Mouse (Mus musculus) limb, embryonic 12.5 days (tissue): Measurements from ENCODE around the gene Pdk2. TPM values are rescaled to one million over a fixed set of nuclear protein-coding genes. Genes with fewer than 3 reads are reported as not detected.

Source experiments
- ATAC-seq: fragments of 200-750 bp; cut with Nextera tagmentation; 2 replicates; pipeline ENCODE4 v1.8.0; 2017; ENCODE audit warnings: low read depth, moderate TSS enrichment; ENCODE audit not compliant: insufficient number of reproducible peaks, insufficient read depth, low FRiP score, low TSS enrichment
- H3K27ac ChIP-seq: fragments of 300-500 bp; sonication (generic); 2 replicates; pipeline ENCODE4 v1.5.1; 2016; ENCODE audit warnings: mild to moderate bottlenecking, moderate library complexity
- H3K27me3 ChIP-seq: fragments of 300-500 bp; sonication (generic); 2 replicates; pipeline ENCODE4 v1.6.1; 2016; ENCODE audit warnings: mild to moderate bottlenecking, moderate library complexity
- H3K36me3 ChIP-seq: fragments of 300-500 bp; sonication (generic); 2 replicates; pipeline ENCODE4 v1.6.1; 2016; ENCODE audit warnings: mild to moderate bottlenecking, moderate library complexity
- H3K4me1 ChIP-seq: fragments of 300-500 bp; sonication (generic); replicated peaks from 2 replicates; pipeline ENCODE4 v1.6.1; 2016
- H3K4me2 ChIP-seq: fragments of 300-500 bp; sonication (generic); 2 replicates; pipeline ENCODE4 v1.6.1; 2016; ENCODE audit warnings: mild to moderate bottlenecking, moderate library complexity
- H3K4me3 ChIP-seq: fragments of 300-500 bp; sonication (generic); replicated peaks from 2 replicates; pipeline ENCODE4 v1.5.1; 2016; ENCODE audit warnings: mild to moderate bottlenecking
- H3K9ac ChIP-seq: fragments of 300-500 bp; sonication (generic); replicated peaks from 2 replicates; pipeline ENCODE4 v1.6.1; 2016; ENCODE audit warnings: mild to moderate bottlenecking, moderate library complexity
- H3K9me3 ChIP-seq: fragments of 300-500 bp; sonication (generic); 2 replicates; pipeline ENCODE4 v1.6.1; 2016; ENCODE audit warnings: mild to moderate bottlenecking, moderate library complexity
- WGBS: fragments of 180-500 bp; shearing (Covaris S2); methylation state at CpG from one replicate; pipeline ENCODE4 v1.1.7; 2016; 5-methylcytosine and 5-hydroxymethylcytosine counted together
- polyA plus RNA-seq: library from polyadenylated mRNA; unstranded; fragments of >200 nt; fragmentation: Nextera tagmentation; extraction: Ambion mirVana; gene quantifications from 2 replicates; pipeline ENCODE4 v1.2.1, GENCODE M21; 2016

Pdk2 gene
- polyA plus RNA-seq, 1 experiment from 2014 or later = 21.9 TPM

DNA sequence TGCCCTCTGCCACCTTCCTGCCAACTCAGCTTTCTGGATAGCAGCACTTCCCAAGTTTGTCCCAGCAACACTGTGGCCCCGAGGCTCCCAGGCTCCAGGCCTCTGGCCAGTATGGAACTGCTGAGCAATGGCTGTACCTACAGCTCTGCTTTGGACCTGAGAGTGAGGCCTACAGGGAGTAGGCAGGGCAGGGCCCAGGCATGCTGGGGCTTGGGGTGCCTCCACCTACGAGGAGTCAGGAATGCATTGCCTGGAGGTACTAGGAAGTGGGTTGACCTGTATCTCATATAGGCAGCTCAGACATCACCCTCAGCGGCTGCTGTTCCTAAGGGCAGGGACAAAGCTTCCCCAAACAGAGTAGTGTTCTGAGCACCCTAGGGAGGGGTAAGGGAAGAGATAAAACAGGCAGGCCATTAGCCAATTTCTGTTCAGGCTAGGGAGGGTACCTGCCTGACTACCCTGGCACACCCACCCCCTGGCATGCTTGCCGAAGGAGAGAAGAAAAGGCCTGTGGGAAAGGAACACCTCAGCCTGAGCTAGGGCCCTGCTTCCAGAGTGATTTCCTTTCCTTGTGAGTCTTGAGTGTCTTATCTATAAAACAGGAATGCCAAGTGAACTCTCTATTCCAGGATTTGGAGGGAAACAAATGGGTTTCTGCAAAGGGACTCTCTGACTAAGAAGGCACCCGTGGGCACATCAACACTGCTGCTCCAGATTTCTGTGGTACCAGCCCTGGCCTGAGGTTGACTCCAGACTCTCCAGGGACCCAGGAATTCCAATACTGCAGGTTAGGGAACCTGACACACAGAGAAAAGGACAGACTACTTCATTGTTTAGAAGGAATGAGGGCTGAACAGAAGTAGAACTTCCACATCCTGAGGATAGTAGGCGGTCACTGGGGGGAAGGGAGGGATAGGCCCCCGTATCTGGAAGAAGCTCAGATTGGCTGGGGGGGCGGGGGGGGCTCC, 29.3 kb upstream of the Pdk2 start:
- H3K36me3 ChIP-seq = no peaks in the 10 kb centered on the region
- ATAC-seq = no peak
- H3K27me3 ChIP-seq = peaks cover 37% of the 10 kb centered on the region
- H3K4me2 ChIP-seq = no peak overlapping the region
- WGBS = 66% methylated on average over 8 of the region's 8 CpGs
- no peaks in the 10 kb centered on the region for H3K9me3 ChIP-seq
- H3K9ac ChIP-seq = no peak overlapping the region
- H3K27ac ChIP-seq = no peak overlapping the region
- peaks cover 12% of the 10 kb centered on the region for H3K4me1 ChIP-seq
- no peak overlapping the region for H3K4me3 ChIP-seq

DNA sequence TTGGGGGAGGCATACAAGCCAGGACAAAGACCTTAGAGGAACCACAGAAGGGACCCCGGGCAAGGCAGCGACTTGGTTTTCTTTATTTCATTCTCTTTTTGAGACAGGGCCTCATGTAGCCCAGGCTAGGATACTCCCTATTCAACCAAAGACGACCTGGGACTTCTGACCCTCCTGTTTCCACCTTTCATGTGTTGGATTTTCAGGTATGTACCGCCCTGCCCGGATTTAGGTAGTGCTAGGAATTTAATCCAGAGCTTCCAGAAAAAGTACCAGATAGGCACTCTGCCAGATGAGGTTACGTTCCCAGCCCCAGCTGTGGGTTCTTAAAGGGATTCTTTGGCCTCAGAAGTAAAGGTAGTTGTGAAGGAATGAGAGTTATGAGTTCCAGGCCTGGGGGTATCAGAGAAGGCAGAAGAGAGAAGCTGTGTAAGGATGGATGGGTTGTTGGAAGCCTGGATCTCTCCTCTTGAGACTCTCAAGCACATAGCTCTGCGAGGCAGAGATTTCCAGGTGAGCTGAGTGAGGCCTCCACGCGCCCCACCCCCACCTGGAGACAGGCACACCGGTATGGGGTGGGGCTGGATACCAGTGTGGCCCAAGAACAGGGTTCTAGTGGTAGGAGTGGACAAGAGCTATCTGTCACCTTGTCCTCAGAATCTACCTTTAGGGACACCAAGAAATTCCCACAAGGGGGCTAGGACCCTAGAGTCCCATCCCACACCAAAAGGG, 28.2 kb upstream of the Pdk2 start:
- no peak for ATAC-seq
- Histone ChIP-seq H3K27ac (no peak overlapping the region), H3K36me3 (no peaks in the 10 kb centered on the region), H3K9me3 (no peaks in the 10 kb centered on the region), H3K9ac (no peak overlapping the region), H3K4me2 (no peak overlapping the region), H3K27me3 (peaks cover 27% of the 10 kb centered on the region), H3K4me3 (no peak overlapping the region), H3K4me1 (0 out of 2 replicates have a peak, but pooled peaks cover 6% of the 10 kb centered on the region)
- 85% methylated on average over 10 of the region's 10 CpGs for WGBS

GRCm38 (mm10) chr11:95056768-95057501, 15.8 kb upstream of the Pdk2 start:
- peak overlapping the region; percentile 50 for H3K4me2 ChIP-seq
- peaks cover 13% of the 10 kb centered on the region for H3K4me1 ChIP-seq
- peak overlapping the region; percentile 15; the same call in 1 of the 2 replicates for H3K4me3 ChIP-seq
- WGBS = 19% methylated on average over 19 of the region's 19 CpGs
- no peaks in the 10 kb centered on the region for H3K36me3 ChIP-seq
- no peak overlapping the region for H3K27ac ChIP-seq
- no peak overlapping the region for H3K9ac ChIP-seq
- H3K27me3 ChIP-seq = peaks cover 35% of the 10 kb centered on the region
- peak; percentile 58; the same call in 1 of the 2 replicates for ATAC-seq
- no peaks in the 10 kb centered on the region for H3K9me3 ChIP-seq

DNA sequence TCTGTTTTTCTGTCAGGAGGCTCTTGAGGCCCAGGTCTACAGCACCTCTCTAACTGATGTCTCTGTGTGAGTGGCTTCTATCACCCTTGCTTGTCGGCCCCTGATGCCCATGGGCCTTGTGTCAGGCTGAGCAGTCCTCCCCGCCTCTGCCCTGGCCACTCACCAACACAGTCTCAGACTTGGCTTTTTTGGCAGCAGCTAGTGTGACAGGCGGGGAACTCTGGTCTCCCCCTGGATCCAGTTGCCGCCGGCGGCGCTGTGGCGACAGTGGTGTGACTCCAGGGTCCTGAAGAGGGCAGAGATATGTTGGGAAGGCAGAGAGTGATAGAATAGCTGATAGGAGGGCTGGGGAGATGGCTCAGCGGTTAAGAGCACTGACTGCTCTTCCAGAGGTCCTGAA, 11.9 kb upstream of the Pdk2 start:
- H3K27ac ChIP-seq = no peak overlapping the region
- H3K27me3 ChIP-seq = peaks cover 33% of the 10 kb centered on the region
- H3K4me2 ChIP-seq = no peak overlapping the region
- peaks cover 13% of the 10 kb centered on the region for H3K4me1 ChIP-seq
- H3K9me3 ChIP-seq = no peaks in the 10 kb centered on the region
- 71% methylated on average over 9 of the region's 9 CpGs for WGBS
- no peaks in the 10 kb centered on the region for H3K36me3 ChIP-seq
- H3K4me3 ChIP-seq = no peak overlapping the region
- no peak overlapping the region for H3K9ac ChIP-seq
- ATAC-seq = no peak

DNA sequence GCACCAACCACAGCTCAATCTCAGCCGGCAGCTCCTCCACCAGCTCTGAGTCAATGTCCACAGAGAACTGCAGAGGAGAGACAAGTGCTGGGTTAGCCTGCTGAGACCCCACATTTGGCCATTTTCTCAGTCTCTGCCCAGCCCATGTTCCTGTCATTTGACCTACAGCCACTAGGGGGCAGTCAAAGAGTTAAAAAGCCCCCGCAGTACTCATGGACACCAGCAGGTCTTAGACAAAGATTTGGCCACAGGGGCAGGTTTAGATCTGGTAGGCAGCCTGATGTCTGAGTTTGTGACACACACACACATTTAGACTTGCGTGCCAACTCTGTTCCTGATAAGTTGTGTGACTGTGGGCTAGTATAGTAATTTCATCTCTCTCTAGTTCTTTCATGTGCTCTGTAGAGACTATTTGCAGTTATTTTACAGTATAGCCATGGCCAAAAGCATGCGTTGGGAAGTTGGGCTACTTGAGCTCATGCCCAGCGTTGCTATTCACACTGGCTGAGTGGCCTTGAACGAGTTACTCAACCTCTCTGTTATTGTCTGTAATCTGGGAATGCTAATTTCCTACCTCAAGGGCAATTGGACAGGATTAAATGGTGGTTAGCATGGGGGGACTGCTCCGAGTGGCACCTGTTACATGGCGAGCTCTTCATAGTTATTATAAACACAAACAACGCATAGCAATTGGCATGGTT, 6.0 kb upstream of the Pdk2 start:
- Histone ChIP-seq H3K36me3 (no peaks in the 10 kb centered on the region), H3K4me3 (no peak overlapping the region), H3K4me2 (no peak overlapping the region), H3K27me3 (peaks cover 10% of the 10 kb centered on the region; the same call in 1 of the 2 replicates), H3K4me1 (no peaks in the 10 kb centered on the region), H3K9ac (no peak overlapping the region), H3K27ac (no peak overlapping the region), H3K9me3 (no peaks in the 10 kb centered on the region)
- 57% methylated on average over 9 of the region's 9 CpGs for WGBS
- 0 out of 2 replicates have a peak, but pooled peaks have one; percentile 35 for ATAC-seq

- no peaks in the 10 kb centered on the region for H3K36me3 ChIP-seq
- H3K9me3 ChIP-seq = no peaks in the 10 kb centered on the region
- H3K9ac ChIP-seq = no peak overlapping the region
- H3K4me1 ChIP-seq = peaks cover 18% of the 10 kb centered on the region
- 51% methylated on average over 12 of the region's 13 CpGs for WGBS
- H3K27ac ChIP-seq = no peak overlapping the region
- H3K4me2 ChIP-seq = no peak overlapping the region
- no peak overlapping the region for H3K4me3 ChIP-seq
- no peak for ATAC-seq
- H3K27me3 ChIP-seq = peaks cover 10% of the 10 kb centered on the region; the same call in 1 of the 2 replicates
These were observed 3.2 kb upstream of the Pdk2 start for GRCm38 (mm10) chr11:95044185-95044870.

DNA sequence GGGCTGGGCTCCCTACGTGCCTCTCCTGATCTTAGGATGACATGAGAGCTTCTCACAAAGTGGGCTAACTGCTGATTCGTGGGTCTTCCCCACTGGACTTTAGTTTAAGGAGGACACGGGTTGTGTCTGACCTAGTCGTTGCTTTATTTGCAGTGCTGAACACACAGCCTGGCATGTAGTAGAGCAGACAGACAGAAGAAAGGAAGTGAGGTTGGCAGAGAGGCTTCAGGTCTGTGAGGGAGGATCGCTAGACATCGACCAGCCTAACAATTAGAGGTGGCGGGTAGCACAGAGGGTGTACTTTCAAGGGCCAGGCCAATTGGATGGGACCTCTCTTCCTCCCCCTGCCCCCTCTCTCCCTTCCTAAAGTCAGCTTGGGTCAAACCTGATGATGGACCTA, 2.5 kb upstream of the Pdk2 start:
- no peak overlapping the region for H3K27ac ChIP-seq
- H3K4me1 ChIP-seq = peaks cover 18% of the 10 kb centered on the region
- ATAC-seq = no peak
- H3K9ac ChIP-seq = no peak overlapping the region
- WGBS = 49% methylated on average over 7 of the region's 7 CpGs
- peaks cover 10% of the 10 kb centered on the region; the same call in 1 of the 2 replicates for H3K27me3 ChIP-seq
- 0 out of 2 replicates have a peak, but pooled peaks cover 4% of the 10 kb centered on the region for H3K36me3 ChIP-seq
- H3K4me2 ChIP-seq = no peak overlapping the region
- no peaks in the 10 kb centered on the region for H3K9me3 ChIP-seq
- H3K4me3 ChIP-seq = no peak overlapping the region

DNA sequence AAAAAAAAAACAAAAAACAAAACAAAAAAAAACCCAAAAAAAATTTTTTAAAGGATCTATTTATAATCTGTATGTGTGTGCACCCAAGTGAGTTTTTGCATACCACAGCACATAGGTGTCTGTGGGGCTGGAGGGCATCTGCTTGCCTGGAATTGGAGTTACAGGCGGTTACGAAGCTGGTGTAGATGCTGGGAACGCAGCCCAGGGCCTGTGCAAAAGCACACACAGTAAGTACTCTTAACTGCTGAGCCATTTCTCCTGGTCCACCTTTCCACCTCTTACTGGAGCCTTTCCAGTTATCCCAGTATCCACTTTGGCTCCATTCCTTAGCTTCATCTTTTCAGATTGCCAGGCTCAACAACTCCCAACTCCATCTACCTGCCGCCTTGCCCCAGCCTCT, 1.9 kb upstream of the Pdk2 start:
- no peak overlapping the region for H3K9ac ChIP-seq
- 90% methylated on average over 4 of the region's 4 CpGs for WGBS
- H3K4me3 ChIP-seq = no peak overlapping the region
- no peak for ATAC-seq
- peaks cover 18% of the 10 kb centered on the region for H3K4me1 ChIP-seq
- no peak overlapping the region for H3K4me2 ChIP-seq
- H3K27me3 ChIP-seq = peaks cover 10% of the 10 kb centered on the region; the same call in 1 of the 2 replicates
- no peak overlapping the region for H3K27ac ChIP-seq
- H3K9me3 ChIP-seq = no peaks in the 10 kb centered on the region
- 0 out of 2 replicates have a peak, but pooled peaks cover 9% of the 10 kb centered on the region for H3K36me3 ChIP-seq

GRCm38 (mm10) chr11:95042096-95042495, 942 bp upstream of the Pdk2 start:
- H3K27ac ChIP-seq = no peak overlapping the region
- no peaks in the 10 kb centered on the region for H3K9me3 ChIP-seq
- peak overlapping the region; percentile 80 for H3K4me3 ChIP-seq
- under 1% methylated on average over 11 of the region's 11 CpGs for WGBS
- H3K27me3 ChIP-seq = peaks cover 10% of the 10 kb centered on the region; the same call in 1 of the 2 replicates
- no peak for ATAC-seq
- H3K9ac ChIP-seq = no peak overlapping the region; the same call in 1 of the 2 replicates
- peaks cover 18% of the 10 kb centered on the region; the same call in 1 of the 2 replicates for H3K36me3 ChIP-seq
- peak overlapping the region; percentile 87 for H3K4me2 ChIP-seq
- peaks cover 18% of the 10 kb centered on the region for H3K4me1 ChIP-seq
